Mouse (Mus musculus): ENCODE measurements around the gene Epop.

Gene Epop

DNA sequence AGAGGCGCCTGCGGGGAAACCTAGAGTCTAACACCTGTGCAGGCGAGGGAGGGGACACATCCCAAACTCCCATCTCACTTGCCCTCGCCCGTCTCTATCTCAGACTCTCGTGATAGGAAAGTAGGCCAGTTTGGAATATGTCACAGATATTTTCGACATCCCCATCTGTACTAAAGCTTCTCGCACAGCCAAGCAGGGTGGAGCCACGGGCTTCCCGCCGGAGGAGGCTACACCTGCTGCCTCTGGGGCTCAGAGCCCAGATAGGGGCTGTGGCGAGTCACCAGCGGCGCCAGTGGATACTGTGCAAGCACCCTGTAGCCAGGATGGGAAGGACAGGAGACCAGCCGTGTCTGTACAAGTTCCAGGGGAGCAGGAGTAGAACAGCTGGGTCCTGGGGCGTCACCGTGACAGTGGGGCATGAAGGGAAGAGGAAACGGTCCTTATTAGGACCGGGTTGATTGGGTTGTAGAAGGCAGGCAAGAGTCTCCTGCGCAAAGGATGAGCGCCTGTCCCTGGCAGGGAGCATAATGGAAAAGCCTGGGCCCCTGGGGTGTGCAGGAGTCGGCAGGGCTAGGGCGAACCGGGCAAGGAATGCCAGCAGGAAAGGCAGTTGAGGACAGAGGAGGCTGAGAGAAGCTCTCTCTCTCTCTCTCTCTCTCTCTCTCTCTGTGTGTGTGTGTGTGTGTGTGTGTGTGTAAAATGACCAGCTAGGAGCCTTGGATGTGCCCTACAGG is 39.1 kb downstream of the Epop start:
- DNase-seq (ENCODE audit: extremely low read depth, low read depth) = no peak

DNA sequence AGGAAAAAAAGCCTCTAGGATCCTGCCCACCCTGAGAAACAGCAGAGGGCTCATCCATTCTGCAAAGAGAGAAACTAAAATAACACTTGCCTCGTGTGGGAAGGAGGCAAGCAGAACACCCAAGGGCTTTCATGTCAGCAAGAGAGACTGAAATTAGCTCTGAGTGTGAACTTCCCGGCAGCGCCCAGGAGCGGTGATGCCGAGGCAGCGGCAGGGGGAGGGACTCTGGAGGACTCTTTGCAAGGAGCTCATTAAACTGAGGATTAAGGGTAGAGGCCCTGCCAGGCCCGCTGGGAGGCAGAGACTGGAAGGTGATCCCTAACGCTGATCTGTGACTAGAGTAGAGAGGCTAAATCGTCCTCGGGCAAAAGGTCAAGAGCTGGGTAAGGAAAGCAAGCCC is 40.3 kb downstream of the Epop start:
- DNase-seq (ENCODE audit: extremely low read depth, low read depth) = no peak

DNA sequence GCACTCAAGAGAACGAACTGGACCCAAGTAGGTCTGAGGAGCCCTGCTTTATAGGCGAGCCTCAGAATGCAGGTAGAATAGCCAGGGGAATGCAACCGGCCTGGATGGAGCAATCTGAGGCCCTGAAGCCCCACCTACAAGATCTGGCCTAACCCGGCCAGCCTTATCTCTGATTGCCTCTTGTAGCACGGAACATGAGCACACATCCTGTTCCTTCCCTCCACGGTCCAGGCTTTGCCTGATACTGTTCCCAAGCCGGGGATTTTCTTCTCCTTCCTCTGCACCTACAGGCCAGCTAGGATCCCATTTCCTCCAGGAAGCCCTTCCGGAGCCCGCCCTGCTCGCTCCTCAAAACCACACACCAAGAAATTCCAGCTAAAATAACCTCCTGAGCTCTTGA is 43.6 kb downstream of the Epop start:
- peak; percentile 24 for DNase-seq (ENCODE audit: extremely low read depth, low read depth)

DNA sequence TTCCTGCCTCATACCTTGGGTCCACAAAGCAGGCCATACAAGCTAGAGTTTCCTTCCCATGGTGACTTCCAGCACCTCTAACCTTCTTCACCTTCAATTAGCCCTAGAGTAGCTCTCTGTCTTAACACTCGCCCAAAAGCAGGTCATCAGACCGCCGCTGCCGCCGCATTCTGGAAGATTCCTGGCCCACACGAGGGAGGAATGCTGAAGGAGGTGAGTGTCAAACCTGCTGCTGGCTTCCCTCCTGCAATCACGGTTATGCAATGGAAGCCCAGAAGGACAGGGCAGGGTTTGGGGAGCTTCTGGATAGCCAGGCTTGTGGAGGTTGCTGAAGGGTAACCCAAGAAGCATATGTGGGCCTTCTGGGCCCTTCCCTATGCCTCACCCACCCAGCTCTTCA is 45.0 kb downstream of the Epop start:
- no peak for DNase-seq (ENCODE audit: extremely low read depth, low read depth)

GRCm38 (mm10) chr11:97579088-97579857 is 50.2 kb downstream of the Epop start:
- no peak for DNase-seq (ENCODE audit: extremely low read depth, low read depth)

DNA sequence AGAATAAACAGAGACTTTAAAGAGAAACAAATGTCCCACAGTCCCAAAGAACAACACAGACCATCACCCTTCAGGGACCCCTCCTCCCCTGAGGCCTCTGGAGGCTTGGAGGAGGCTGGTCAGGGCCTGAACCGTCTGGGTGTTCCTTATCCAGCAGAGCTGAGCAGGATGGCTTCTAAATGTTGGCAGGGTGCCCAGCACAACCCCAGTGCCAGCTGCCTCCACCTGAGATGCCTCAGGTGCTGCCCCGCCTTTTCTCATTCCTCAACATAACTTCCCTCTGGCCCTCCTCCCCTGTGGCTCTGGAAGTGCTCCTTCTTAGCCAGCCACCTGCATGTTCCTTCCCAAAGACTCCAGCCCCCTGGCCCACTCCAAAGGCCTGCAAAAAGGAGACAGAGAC is 51.2 kb downstream of the Epop start:
- DNase-seq (ENCODE audit: extremely low read depth, low read depth) = no peak

All from MEL-GATA-1-ER (cell line).